Mouse (Mus musculus) cerebellum, adult 2 months (tissue): ENCODE measurements at regions not wholly inside any gene's neighbourhood (a gene's known extent, or its start where the extent isn't known, plus 50 kb on each side); places are given as distances from the start of the nearest gene placed in this dataset.

Experiments
- DNase-seq, 2 experiments: peaks; one replicate each; pipeline ENCODE4 v3.0.0; 2021
- H3K27ac ChIP-seq: fragments of 200-500 bp; 2 replicates; pipeline ENCODE4 v1.5.1; 2012; ENCODE audit warnings: low read length, control low read depth, inconsistent platforms; ENCODE audit not compliant: insufficient read depth
- H3K27me3 ChIP-seq: fragments of 200-500 bp; 2 replicates; pipeline ENCODE4 v1.6.1; 2012; ENCODE audit warnings: inconsistent platforms, mild to moderate bottlenecking, low read length, moderate library complexity; ENCODE audit not compliant: control insufficient read depth, insufficient read depth
- H3K4me1 ChIP-seq: fragments of 200-500 bp; 2 replicates; pipeline ENCODE4 v1.6.1; 2011; ENCODE audit warnings: low read length; ENCODE audit not compliant: control insufficient read depth, insufficient read depth
- H3K4me3 ChIP-seq: fragments of 200-500 bp; replicated peaks from 2 replicates; pipeline ENCODE3; 2011; ENCODE audit warnings: mild to moderate bottlenecking, low read depth, low read length, control low read depth; ENCODE audit not compliant: insufficient read depth
- CTCF ChIP-seq: fragments of 200-500 bp; IDR thresholded peaks from 2 replicates; pipeline ENCODE4 v1.5.1; 2011; ENCODE audit warnings: low read depth, mild to moderate bottlenecking, control low read depth, low read length, moderate library complexity, borderline replicate concordance; ENCODE audit not compliant: insufficient read depth
- POLR2A ChIP-seq: fragments of 200-500 bp; IDR thresholded peaks from 2 replicates; pipeline ENCODE4 v1.6.1; 2011; ENCODE audit warnings: low read length, control low read depth, borderline replicate concordance; ENCODE audit not compliant: insufficient read depth
- WGBS: fragments of 180-500 bp; shearing (Covaris S2); methylation state at CpG from one replicate; pipeline ENCODE4 v1.1.7; 2018; 5-methylcytosine and 5-hydroxymethylcytosine counted together

DNA sequence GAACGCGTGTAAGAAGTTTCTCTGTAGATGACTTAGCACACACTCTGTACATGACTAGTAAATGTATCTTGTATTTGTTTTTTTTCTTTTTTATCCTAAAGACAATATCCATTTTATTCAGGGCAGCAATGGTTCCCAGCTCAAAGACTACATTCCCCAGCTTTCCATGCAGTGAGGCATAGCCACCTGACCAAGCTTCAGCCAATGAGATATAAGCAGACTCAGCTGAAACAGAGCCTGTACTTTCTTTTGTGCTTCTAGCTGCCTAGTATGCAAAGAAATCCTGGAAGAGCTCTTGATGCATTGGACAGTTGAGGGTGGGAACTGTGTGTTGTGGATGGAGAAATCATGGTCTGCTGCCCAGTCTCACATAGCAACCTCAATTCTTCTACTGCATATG is 202.4 kb upstream of the Cadm1 start:
- no peak for DNase-seq
- H3K27ac ChIP-seq = no peak overlapping the region
- no peak for TF ChIP-seq POLR2A
- no peak for TF ChIP-seq CTCF
- no peaks in the 10 kb centered on the region for H3K4me1 ChIP-seq
- H3K4me3 ChIP-seq = no peak overlapping the region
- WGBS = over 99% methylated on average over 2 of the region's 2 CpGs
- no peaks in the 10 kb centered on the region for H3K27me3 ChIP-seq

DNA sequence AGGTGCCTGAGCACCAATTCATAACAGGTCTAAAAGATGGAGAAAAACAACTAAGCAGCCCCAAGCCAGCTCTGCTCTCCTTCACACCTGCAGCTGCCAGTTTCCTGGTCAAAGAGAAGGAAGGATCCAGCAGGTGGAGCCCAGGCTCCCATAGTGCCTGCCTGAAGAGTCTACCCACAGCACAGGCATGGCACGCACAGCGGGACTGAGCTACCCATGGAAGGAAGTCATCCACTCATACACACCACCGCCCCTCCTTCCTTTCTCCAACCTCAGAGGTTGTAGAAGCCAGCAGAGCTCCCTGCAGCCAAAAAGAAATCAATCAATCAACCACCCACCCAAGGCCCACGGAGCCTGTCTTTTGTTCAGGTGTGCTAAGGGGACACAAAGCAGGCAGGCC is 197.0 kb upstream of the Cadm1 start:
- TF ChIP-seq CTCF (peak; percentile 42; the same call in 1 of the 2 replicates), POLR2A (no peak)
- Histone ChIP-seq H3K4me3 (no peak overlapping the region), H3K4me1 (no peaks in the 10 kb centered on the region), H3K27ac (no peak overlapping the region), H3K27me3 (no peaks in the 10 kb centered on the region)
- WGBS = 75% methylated on average over 4 of the region's 4 CpGs
- DNase-seq = peak; percentile 38 to 44

DNA sequence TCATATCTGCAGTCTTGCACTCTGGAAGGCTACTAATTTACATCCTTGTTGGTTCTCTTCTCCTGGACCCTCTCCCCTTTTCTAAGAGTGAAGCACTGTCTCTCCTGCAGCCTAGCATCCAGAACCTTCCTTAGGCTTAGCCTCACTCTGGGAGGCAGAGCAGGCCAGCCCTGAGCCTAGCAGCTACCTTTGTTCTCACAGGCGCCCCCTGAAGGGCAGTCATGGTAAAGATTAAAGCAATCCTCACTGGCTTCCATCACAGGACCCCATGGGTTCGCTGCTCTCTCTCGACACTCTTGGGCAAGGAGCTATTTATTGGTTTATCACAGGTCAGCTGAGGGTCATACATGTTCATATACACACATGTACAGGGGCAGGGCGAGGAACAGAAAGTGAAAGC is 191.8 kb upstream of the Cadm1 start:
- DNase-seq = peak; percentile 33 to 54
- H3K27me3 ChIP-seq = no peaks in the 10 kb centered on the region
- H3K4me3 ChIP-seq = no peak overlapping the region
- WGBS = 67% methylated on average over 4 of the region's 4 CpGs
- peaks cover 4% of the 10 kb centered on the region; the same call in 1 of the 2 replicates for H3K4me1 ChIP-seq
- TF ChIP-seq CTCF (peak; percentile 46; the same call in 1 of the 2 replicates), POLR2A (no peak)
- H3K27ac ChIP-seq = no peak overlapping the region

GRCm38 (mm10) chr9:47346527-47347111 is 183.4 kb upstream of the Cadm1 start:
- WGBS = 97% methylated on average over 2 of the region's 2 CpGs
- peaks cover 24% of the 10 kb centered on the region for H3K4me1 ChIP-seq
- DNase-seq = no peak
- TF ChIP-seq CTCF = no peak
- no peak for TF ChIP-seq POLR2A
- H3K4me3 ChIP-seq = no peak overlapping the region
- no peak overlapping the region for H3K27ac ChIP-seq
- no peaks in the 10 kb centered on the region for H3K27me3 ChIP-seq

- Histone ChIP-seq H3K4me1 (peaks cover 21% of the 10 kb centered on the region), H3K27ac (no peak overlapping the region), H3K27me3 (no peaks in the 10 kb centered on the region), H3K4me3 (no peak overlapping the region)
- TF ChIP-seq CTCF (no peak), POLR2A (no peak)
- peak; percentile 29 to 36 for DNase-seq
- 46% methylated on average over 5 of the region's 5 CpGs for WGBS
Measured at GRCm38 (mm10) chr9:47350301-47350700, 179.7 kb upstream of the Cadm1 start.

DNA sequence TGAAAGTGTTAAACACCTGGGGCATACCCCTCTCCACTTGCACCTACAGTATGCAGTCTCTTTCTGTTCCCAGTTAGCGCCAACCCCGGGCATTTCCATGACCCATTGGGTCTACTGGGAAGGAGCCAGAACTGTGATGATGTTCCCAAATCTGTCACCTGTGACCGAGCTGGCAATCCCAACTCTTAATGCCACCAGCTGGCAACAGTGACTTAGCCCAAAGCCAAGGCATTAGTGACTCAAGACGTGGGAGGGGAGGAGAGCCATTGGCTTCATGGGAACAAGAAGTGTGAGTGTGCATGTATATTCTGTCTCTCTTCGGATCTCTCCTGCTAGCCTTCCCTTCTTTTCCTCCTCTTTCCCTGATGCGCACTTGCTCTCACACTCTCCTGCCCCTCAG is 178.9 kb upstream of the Cadm1 start:
- Histone ChIP-seq H3K4me1 (peaks cover 21% of the 10 kb centered on the region), H3K27me3 (no peaks in the 10 kb centered on the region), H3K4me3 (no peak overlapping the region), H3K27ac (no peak overlapping the region)
- TF ChIP-seq CTCF (no peak), POLR2A (no peak)
- peak; percentile 75 to 91 for DNase-seq
- 27% methylated on average over 6 of the region's 6 CpGs for WGBS

DNA sequence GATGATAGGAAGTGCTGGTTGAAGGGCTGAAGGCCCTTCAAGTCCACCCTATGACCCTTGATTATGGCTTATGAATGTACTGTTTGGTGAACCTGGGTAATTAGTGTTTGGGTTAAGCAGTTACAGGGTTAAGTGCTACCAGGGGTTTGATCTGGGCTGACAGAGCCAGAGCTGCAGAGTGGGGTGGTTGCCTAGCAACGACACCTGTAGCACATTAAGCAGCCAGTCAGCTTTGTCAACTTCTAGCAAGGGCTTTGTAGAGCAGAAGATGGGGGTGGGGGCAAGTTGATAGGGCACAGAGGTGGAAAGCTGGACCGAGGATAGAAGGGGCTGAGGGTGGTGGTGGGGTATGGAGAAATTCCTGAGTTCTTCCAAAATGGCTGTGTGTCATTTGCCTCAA is 177.0 kb upstream of the Cadm1 start:
- Histone ChIP-seq H3K4me3 (no peak overlapping the region), H3K4me1 (peaks cover 26% of the 10 kb centered on the region), H3K27me3 (no peaks in the 10 kb centered on the region), H3K27ac (no peak overlapping the region)
- no peak for DNase-seq
- WGBS = 86% methylated on average over 2 of the region's 2 CpGs
- TF ChIP-seq POLR2A = no peak
- TF ChIP-seq CTCF = no peak

GRCm38 (mm10) chr9:47353972-47354371 is 176.0 kb upstream of the Cadm1 start:
- Histone ChIP-seq H3K27me3 (no peaks in the 10 kb centered on the region), H3K4me1 (peaks cover 31% of the 10 kb centered on the region), H3K27ac (no peak overlapping the region), H3K4me3 (no peak overlapping the region)
- 87% methylated on average over 5 of the region's 5 CpGs for WGBS
- TF ChIP-seq CTCF = no peak
- TF ChIP-seq POLR2A = no peak
- no peak for DNase-seq

- H3K4me1 ChIP-seq = peaks cover 31% of the 10 kb centered on the region
- H3K27me3 ChIP-seq = no peaks in the 10 kb centered on the region
- 93% methylated on average over 2 of the region's 2 CpGs for WGBS
- no peak overlapping the region for H3K27ac ChIP-seq
- H3K4me3 ChIP-seq = no peak overlapping the region
- DNase-seq = no peak
- no peak for TF ChIP-seq CTCF
- no peak for TF ChIP-seq POLR2A
Measured at GRCm38 (mm10) chr9:47354423-47354822, 175.6 kb upstream of the Cadm1 start.
